Mouse (Mus musculus): ENCODE measurements around the gene Atp2a3. TPM values are rescaled to one million over a fixed set of nuclear protein-coding genes. Genes with fewer than 3 reads are reported as not detected.

The Atp2a3 gene
- polyA plus RNA-seq, 1 experiment from 2014 or later = 2.6 TPM

DNA sequence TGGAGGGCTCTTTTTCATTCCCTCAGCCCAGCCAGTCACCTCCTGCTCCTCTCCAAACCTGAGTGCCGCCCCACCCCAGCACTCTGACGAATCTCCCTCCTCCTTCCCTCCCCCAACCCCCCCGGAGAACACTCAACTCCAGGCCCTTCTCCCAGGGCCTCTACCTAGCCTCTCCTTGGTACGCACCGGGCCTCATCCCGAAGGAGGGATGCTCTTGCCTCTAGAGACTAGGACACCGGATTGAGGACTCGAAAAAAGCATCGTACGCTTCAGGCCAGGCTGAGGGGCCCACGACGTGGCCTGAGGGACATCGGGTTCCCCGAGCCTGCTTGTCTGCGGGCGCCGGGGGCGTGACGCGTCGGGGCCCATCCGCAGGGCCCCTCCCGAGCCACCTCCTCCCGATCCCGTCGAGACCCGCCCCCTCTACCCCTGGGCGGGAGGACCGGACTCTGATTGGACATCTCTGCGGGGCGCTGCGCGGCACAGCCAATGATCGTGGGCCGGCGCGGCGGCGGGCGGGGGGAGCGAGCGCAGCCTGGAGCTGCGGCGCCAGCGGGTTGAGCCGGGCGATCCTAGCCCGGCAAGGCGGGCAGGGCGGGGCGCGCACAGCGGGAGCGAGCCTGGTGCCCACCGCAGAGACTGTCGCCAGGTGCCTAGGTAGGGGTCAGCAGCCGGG, 57.6 kb downstream of the Atp2a3 start, which contains the start of gene Camkk1:
Gene Camkk1 (plus strand): TSS at position 538 of the 676 bp plus-strand sequence.
- H3K4me1 ChIP-seq (ENCODE audit: control insufficient read depth in 2 of 2, insufficient read depth in 2 of 2, low read length in 2 of 2) = peaks cover 10 to 18% of the 10 kb centered on the region in 2 experiments; a peak in 2 of 4 replicates
- peak within 1 kb of the TSS; percentile 100 for H3K4me2 ChIP-seq (ENCODE audit: low read length)
- H3K27me3 ChIP-seq (ENCODE audit: control insufficient read depth, insufficient read depth, low read length) = peaks cover 54% of the 10 kb centered on the region
- no peaks in the 10 kb centered on the region for H3K9me3 ChIP-seq (ENCODE audit: control insufficient read depth, low read length)
- 1% methylated on average over 54 of the region's 57 CpGs for WGBS
- H3K9ac ChIP-seq (ENCODE audit: low read length) = peak within 1 kb of the TSS; percentile 73
- H3K27ac ChIP-seq (replicated peaks in 1 of 2; ENCODE audit: control insufficient read depth in 1 of 2, insufficient read depth in 1 of 2, low read depth in 2 of 2, low read length in 2 of 2) = no peak within 1 kb of the TSS
- no peaks in the 10 kb centered on the region for H3K36me3 ChIP-seq (ENCODE audit: control insufficient read depth, insufficient read depth, low read length)
- H3K4me3 ChIP-seq (ENCODE audit: control insufficient read depth in 1 of 2, insufficient read depth in 1 of 2, low read depth in 1 of 2, low read length in 2 of 2) = peak within 1 kb of the TSS; percentile 65
- ATAC-seq (ENCODE audit: insufficient number of reproducible peaks, insufficient read depth, low FRiP score, low read depth) = peak; percentile 91

DNA sequence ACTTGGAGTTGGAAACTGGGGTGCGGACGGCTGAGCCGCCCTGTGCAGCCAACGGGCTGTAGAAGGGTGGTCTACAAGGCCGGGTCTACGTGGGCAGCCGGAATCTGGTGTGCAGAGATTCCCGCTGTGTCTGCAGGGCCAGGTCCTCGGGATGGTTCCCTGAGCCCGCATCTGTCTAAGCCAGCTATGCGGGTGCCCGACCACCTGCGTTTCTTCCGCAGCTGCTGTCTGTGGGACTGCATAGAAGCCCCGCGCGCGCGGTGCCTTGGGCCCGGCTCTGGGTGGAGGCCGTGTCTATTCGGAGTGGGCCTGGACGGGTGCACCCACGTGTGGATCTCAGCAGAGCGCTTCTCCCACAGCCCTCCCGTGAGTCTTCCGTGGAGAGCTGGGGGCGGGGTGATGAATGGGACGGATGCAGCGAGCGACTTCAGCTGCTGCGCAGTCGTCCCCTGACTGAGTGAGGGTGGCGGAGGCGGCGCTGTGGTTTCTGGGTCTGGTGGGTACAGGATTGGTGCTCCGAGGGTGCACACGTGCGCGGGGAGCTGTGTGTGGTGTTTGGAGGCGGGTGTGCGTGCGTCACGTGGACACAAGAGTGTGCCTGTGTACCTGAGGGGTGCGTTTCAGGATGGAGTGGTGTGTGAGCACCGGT, 58.3 kb downstream of the Atp2a3 start:
- Histone ChIP-seq H3K27ac (replicated peaks in 1 of 2; ENCODE audit: control insufficient read depth in 1 of 2, insufficient read depth in 1 of 2, low read depth in 2 of 2, low read length in 2 of 2) (no peak overlapping the region), H3K27me3 (ENCODE audit: control insufficient read depth, insufficient read depth, low read length) (peaks cover 54% of the 10 kb centered on the region), H3K36me3 (ENCODE audit: control insufficient read depth, insufficient read depth, low read length) (no peaks in the 10 kb centered on the region), H3K4me3 (ENCODE audit: control insufficient read depth in 1 of 2, insufficient read depth in 1 of 2, low read depth in 1 of 2, low read length in 2 of 2) (peak overlapping the region; percentile 65), H3K9ac (ENCODE audit: low read length) (peak overlapping the region; percentile 73), H3K9me3 (ENCODE audit: control insufficient read depth, low read length) (no peaks in the 10 kb centered on the region), H3K4me1 (ENCODE audit: control insufficient read depth in 2 of 2, insufficient read depth in 2 of 2, low read length in 2 of 2) (peaks cover 16 to 22% of the 10 kb centered on the region in 2 experiments), H3K4me2 (ENCODE audit: low read length) (peak overlapping the region; percentile 100)
- ATAC-seq (ENCODE audit: insufficient number of reproducible peaks, insufficient read depth, low FRiP score, low read depth) = no peak
- 1% methylated on average over 44 of the region's 46 CpGs for WGBS

DNA sequence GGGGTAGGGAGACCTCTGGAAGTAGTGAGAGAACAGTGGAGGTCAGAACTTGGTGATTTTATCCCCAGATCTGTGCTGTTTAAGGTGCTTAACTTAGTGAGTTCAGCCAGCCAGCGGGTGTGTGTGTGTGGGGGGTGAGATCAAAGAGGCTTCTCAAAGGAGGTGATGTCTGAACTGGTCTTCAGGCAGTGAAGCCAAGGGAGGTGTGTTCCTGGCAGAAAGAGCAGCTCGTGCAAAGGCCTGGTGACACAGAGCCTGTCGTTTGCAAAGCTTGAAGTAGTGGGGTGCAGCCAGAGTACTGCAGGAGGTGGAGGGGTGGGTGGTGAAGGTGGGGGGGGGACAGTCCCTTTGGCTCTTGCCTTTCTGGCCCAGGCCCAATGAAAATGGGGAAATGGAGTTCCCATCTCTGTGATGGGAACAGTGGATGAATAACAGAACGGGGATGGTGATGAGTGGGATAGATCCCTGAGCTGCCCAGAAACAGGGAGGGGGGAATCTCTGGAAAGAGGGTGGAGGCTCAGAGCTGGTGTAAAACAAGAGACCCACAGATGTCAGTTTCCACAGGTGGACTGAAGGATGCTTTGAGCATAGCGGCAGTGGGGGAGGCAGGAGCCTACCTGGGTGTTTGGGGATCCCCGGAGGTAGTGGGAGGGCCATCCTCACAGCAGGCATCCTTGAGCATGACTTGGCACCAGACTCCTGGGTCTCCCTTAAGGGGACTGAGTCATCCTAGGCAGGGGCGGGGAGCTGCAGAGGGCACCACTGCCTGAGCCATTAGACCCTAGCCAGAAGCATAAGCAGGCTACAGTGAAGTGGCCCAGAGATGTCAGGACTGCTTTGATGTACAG, 60.2 kb downstream of the Atp2a3 start:
- H3K9ac ChIP-seq (ENCODE audit: low read length) = no peak overlapping the region
- no peak for ATAC-seq (ENCODE audit: insufficient number of reproducible peaks, insufficient read depth, low FRiP score, low read depth)
- no peak overlapping the region for H3K27ac ChIP-seq (replicated peaks in 1 of 2; ENCODE audit: control insufficient read depth in 1 of 2, insufficient read depth in 1 of 2, low read depth in 2 of 2, low read length in 2 of 2)
- H3K27me3 ChIP-seq (ENCODE audit: control insufficient read depth, insufficient read depth, low read length) = peaks cover 54% of the 10 kb centered on the region
- H3K4me2 ChIP-seq (ENCODE audit: low read length) = no peak overlapping the region
- H3K4me1 ChIP-seq (ENCODE audit: control insufficient read depth in 2 of 2, insufficient read depth in 2 of 2, low read length in 2 of 2) = peaks cover 21 to 23% of the 10 kb centered on the region in 2 experiments
- no peak overlapping the region for H3K4me3 ChIP-seq (ENCODE audit: control insufficient read depth in 1 of 2, insufficient read depth in 1 of 2, low read depth in 1 of 2, low read length in 2 of 2)
- H3K9me3 ChIP-seq (ENCODE audit: control insufficient read depth, low read length) = no peaks in the 10 kb centered on the region
- 63% methylated on average over 7 of the region's 7 CpGs for WGBS
- no peaks in the 10 kb centered on the region for H3K36me3 ChIP-seq (ENCODE audit: control insufficient read depth, insufficient read depth, low read length)

DNA sequence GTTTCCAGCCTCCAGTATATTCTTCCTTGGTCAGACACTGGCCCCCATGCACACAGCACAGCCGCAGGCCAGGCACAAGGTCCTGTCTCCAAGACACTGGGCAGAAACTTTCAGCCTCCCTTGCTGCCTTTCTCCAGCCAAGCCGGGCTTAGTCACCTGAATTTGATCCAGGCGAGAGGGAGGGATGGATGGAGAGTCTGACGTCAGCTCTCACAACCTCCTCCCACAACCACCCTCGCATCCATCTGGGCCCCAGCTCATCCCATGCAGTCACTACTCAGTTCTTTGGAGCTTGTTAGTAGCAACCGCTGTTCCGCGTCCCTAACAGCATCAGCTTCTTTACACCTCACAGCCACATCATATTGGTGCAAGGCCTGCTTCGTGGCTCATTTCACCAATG, 62.1 kb downstream of the Atp2a3 start:
- Histone ChIP-seq H3K27ac (replicated peaks in 1 of 2; ENCODE audit: control insufficient read depth in 1 of 2, insufficient read depth in 1 of 2, low read depth in 2 of 2, low read length in 2 of 2) (no peak overlapping the region), H3K4me1 (ENCODE audit: control insufficient read depth in 2 of 2, insufficient read depth in 2 of 2, low read length in 2 of 2) (peaks cover 28 to 29% of the 10 kb centered on the region in 2 experiments), H3K4me2 (ENCODE audit: low read length) (no peak overlapping the region), H3K27me3 (ENCODE audit: control insufficient read depth, insufficient read depth, low read length) (peaks cover 38% of the 10 kb centered on the region), H3K36me3 (ENCODE audit: control insufficient read depth, insufficient read depth, low read length) (no peaks in the 10 kb centered on the region), H3K9ac (ENCODE audit: low read length) (no peak overlapping the region), H3K9me3 (ENCODE audit: control insufficient read depth, low read length) (no peaks in the 10 kb centered on the region), H3K4me3 (ENCODE audit: control insufficient read depth in 1 of 2, insufficient read depth in 1 of 2, low read depth in 1 of 2, low read length in 2 of 2) (no peak overlapping the region)
- no peak for ATAC-seq (ENCODE audit: insufficient number of reproducible peaks, insufficient read depth, low FRiP score, low read depth)
- 57% methylated on average over 9 of the region's 9 CpGs for WGBS

DNA sequence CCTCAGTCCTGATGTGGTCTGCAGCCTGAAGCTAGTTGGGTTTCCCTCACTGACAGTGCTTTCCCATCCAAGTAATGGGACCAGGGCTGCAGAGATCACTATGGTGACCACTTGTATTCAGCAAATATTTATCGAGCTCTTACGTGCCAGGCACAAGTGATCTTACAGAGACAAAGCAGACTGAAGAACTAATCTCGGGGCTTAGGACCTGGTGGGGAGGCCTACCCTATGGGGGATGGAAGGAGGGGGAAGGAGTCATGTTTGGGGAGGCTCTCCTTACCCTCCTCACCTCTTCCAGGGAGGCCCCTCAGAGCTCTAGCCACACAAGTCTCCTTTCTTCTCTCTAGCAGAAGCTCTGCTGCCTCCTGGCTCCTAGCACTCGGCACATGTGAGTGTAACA, 62.9 kb downstream of the Atp2a3 start:
- 42% methylated on average over 4 of the region's 4 CpGs for WGBS
- no peak for ATAC-seq (ENCODE audit: insufficient number of reproducible peaks, insufficient read depth, low FRiP score, low read depth)
- Histone ChIP-seq H3K4me1 (ENCODE audit: control insufficient read depth in 2 of 2, insufficient read depth in 2 of 2, low read length in 2 of 2) (peaks cover 25 to 26% of the 10 kb centered on the region in 2 experiments), H3K27me3 (ENCODE audit: control insufficient read depth, insufficient read depth, low read length) (peaks cover 33% of the 10 kb centered on the region), H3K4me2 (ENCODE audit: low read length) (no peak overlapping the region), H3K36me3 (ENCODE audit: control insufficient read depth, insufficient read depth, low read length) (no peaks in the 10 kb centered on the region), H3K27ac (replicated peaks in 1 of 2; ENCODE audit: control insufficient read depth in 1 of 2, insufficient read depth in 1 of 2, low read depth in 2 of 2, low read length in 2 of 2) (no peak overlapping the region), H3K9ac (ENCODE audit: low read length) (no peak overlapping the region), H3K9me3 (ENCODE audit: control insufficient read depth, low read length) (no peaks in the 10 kb centered on the region), H3K4me3 (ENCODE audit: control insufficient read depth in 1 of 2, insufficient read depth in 1 of 2, low read depth in 1 of 2, low read length in 2 of 2) (no peak overlapping the region)

DNA sequence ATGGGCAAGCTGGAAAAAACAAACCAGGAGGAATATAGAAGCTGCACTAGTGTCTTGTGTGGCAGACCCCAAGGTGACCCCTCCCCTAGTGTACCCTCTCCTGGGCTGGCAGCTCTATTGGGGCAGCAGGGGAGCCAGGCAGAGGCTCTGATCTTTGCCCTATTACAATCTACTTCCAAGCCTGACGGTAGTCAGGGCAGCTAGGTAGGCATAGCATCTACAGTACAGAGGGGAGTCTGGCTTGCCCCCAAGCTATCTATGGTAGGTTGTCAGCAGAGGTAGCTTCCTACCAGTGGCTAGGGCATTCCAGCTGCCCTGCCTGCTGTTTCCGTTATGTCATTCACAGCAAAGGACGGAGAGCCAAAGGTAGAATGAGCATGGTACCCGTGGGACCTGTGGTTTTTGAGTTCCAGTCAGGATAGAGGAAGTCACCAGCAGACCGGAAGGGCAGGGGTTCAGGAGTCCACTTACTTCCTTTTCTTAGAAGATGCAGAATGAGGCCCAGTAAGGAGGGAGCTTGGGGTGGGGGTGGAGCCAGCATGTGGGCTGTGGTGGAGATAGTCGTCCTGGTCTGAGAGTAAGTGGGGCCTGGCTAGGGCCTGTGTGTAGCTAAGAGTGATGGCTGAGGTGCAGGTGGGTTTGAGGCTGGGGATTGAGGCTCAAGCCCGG, 63.4 kb downstream of the Atp2a3 start:
- WGBS = 57% methylated on average over 7 of the region's 7 CpGs
- peaks cover 22 to 26% of the 10 kb centered on the region in 2 experiments for H3K4me1 ChIP-seq (ENCODE audit: control insufficient read depth in 2 of 2, insufficient read depth in 2 of 2, low read length in 2 of 2)
- H3K36me3 ChIP-seq (ENCODE audit: control insufficient read depth, insufficient read depth, low read length) = no peaks in the 10 kb centered on the region
- no peak overlapping the region for H3K4me2 ChIP-seq (ENCODE audit: low read length)
- H3K27ac ChIP-seq (replicated peaks in 1 of 2; ENCODE audit: control insufficient read depth in 1 of 2, insufficient read depth in 1 of 2, low read depth in 2 of 2, low read length in 2 of 2) = no peak overlapping the region
- H3K27me3 ChIP-seq (ENCODE audit: control insufficient read depth, insufficient read depth, low read length) = peaks cover 29% of the 10 kb centered on the region
- no peaks in the 10 kb centered on the region for H3K9me3 ChIP-seq (ENCODE audit: control insufficient read depth, low read length)
- ATAC-seq (ENCODE audit: insufficient number of reproducible peaks, insufficient read depth, low FRiP score, low read depth) = no peak
- H3K9ac ChIP-seq (ENCODE audit: low read length) = peak overlapping the region; percentile 21; the same call in 1 of the 2 replicates
- H3K4me3 ChIP-seq (ENCODE audit: control insufficient read depth in 1 of 2, insufficient read depth in 1 of 2, low read depth in 1 of 2, low read length in 2 of 2) = no peak overlapping the region

DNA sequence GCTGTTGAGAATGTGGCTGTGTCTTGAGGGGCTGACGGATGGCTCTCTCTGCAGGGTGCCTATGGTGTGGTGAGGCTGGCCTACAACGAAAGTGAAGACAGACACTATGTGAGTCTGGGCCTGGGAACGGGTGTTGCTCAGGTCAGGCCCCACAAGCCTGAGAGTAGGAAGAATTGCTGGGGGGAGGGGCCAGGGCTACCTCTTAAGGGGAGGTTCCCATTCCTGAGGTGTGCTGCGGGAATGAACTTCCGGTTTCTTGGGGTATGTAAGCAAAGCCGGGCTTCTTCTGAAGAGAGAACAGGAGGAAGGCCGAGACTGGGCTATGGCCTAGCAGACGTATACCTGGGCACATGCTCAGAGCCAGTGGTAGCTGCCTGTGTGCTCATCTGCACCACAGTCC, 66.0 kb downstream of the Atp2a3 start:
- Histone ChIP-seq H3K9ac (ENCODE audit: low read length) (0 out of 2 replicates have a peak overlapping the region, but pooled peaks have one; percentile 25), H3K4me2 (ENCODE audit: low read length) (no peak overlapping the region)
- no peak for ATAC-seq (ENCODE audit: insufficient number of reproducible peaks, insufficient read depth, low FRiP score, low read depth)

More for the DNA sequence above, 66.0 kb downstream of the Atp2a3 start:
- H3K4me1 ChIP-seq (ENCODE audit: control insufficient read depth in 2 of 2, insufficient read depth in 2 of 2, low read length in 2 of 2) = peaks cover 27 to 28% of the 10 kb centered on the region in 2 experiments
- 48% methylated on average over 8 of the region's 8 CpGs for WGBS
- H3K36me3 ChIP-seq (ENCODE audit: control insufficient read depth, insufficient read depth, low read length) = no peaks in the 10 kb centered on the region
- H3K9me3 ChIP-seq (ENCODE audit: control insufficient read depth, low read length) = no peaks in the 10 kb centered on the region
- H3K27me3 ChIP-seq (ENCODE audit: control insufficient read depth, insufficient read depth, low read length) = peaks cover 7% of the 10 kb centered on the region
- H3K27ac ChIP-seq (replicated peaks in 1 of 2; ENCODE audit: control insufficient read depth in 1 of 2, insufficient read depth in 1 of 2, low read depth in 2 of 2, low read length in 2 of 2) = no peak overlapping the region
- no peak overlapping the region for H3K4me3 ChIP-seq (ENCODE audit: control insufficient read depth in 1 of 2, insufficient read depth in 1 of 2, low read depth in 1 of 2, low read length in 2 of 2)

Measured in heart, embryonic 14.5 days (tissue).